Mouse (Mus musculus) A20 (cell line): ENCODE measurements around the gene Olfr600.
"Not testable (repeated sequence)": the region's sequence is repeated elsewhere in the genome, so short reads cannot be mapped to it uniquely, and the experiment has no call there.

Experiments used
- DNase-seq: peaks from one replicate; pipeline ENCODE4 v3.0.0-alpha.2; 2011; ENCODE audit warnings: low read depth, low spot score

Olfr600 gene

DNA sequence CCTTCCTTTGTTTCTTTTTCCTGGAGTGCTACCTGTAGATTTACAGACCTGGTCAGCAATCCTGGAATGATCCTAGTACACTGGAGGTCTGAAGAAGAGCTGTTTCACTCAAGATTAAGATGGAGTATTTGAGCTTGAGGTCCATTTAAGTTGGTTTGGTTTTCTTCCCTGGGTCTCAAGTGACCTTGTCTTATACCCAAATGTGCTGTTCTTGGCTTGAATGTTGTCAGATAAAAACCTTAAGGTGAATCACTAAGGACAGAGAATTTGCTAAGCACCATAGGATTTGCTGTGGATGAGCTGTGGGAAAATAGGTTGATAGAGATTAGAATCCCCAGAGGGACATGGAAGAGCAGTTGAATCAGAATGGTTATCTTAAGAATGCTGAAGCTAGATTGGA is at the start of gene Olfr600:
Gene Olfr600, minus strand, starts transcription at position 101 of the 400 bp plus-strand sequence.
- DNase-seq = no peak

DNA sequence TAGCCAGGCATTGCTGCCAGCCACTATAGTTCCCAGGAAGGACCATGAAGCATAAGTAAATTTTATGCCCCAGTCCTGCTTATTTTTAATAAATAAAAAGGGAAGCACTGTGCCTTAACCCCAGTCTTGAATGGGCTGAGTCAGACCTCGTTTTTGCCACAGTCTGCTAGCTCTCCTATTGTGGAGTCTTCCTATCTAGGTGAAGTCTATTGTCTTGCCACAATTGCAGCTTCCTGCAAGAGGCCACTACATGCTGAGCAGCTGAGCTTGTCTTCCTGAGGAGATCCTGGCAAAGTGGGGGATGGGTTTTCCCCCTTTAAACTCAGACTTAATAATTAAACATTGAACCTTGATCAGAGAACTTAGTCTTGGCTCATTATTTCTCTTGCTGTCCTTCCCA is 49.5 kb upstream of the Olfr600 start:
- DNase-seq = no peak

DNA sequence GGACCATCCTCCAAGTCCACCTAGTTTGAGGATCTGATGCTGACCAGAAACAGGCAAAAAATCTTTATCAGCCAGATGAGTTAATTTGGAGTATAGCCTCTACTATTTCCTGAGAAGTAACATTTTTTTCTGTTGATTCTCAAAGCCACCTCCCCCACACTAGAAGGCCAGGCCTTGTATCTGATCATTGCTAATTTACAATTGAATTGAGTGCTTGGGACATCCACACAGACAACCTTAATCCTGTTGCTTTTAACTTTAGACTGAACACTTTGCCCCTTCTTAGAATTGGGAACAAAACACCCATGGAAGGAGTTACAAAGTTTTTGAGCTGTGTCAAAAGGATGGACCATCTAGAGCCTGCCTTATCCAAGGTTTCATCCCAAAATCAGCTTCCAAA is 48.3 kb upstream of the Olfr600 start:
- DNase-seq = no peak

DNA sequence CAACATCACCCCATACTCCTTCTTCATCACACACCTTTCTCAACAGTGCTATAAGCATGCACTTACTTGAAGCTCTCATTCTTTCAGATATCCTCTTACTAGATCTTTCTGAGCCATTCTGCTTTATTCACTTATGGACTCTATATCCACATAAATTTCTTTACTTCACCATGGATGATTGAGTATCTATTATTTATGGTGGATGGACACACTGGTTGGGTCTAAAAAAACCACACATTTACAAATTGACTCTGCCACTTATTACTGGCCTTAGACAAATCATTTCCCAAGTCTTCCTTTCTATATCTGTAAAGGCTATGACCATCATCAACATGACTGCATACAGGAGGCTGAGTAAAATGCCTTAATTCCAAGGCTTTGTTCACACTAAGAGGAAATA is 36.6 kb upstream of the Olfr600 start, which contains the start of gene Olfr603:
Gene Olfr603, minus strand, starts transcription at position 101 of the 400 bp plus-strand sequence.
- DNase-seq = no peak

DNA sequence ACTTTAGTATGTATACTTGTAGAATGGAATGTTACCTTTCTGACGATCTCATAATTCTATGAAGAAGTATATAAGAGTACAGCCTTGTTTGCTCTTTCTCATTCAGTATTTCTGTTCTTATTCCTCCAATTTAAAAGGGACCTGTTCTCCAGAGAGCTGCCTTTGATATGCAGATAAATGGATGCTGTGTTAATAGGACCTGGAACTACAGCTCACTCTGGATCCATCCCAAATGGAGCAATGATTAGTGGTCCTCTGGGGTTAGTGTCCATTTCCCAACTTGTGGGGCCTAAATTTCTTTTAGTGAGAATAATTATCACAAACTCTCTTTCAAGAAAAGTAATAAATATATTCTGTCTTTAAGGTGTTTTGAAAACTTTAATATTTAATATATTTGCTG is 13.1 kb upstream of the Olfr600 start, which contains the start of gene Olfr601:
Gene Olfr601, minus strand, starts transcription at position 101 of the 400 bp plus-strand sequence.
- no peak for DNase-seq

DNA sequence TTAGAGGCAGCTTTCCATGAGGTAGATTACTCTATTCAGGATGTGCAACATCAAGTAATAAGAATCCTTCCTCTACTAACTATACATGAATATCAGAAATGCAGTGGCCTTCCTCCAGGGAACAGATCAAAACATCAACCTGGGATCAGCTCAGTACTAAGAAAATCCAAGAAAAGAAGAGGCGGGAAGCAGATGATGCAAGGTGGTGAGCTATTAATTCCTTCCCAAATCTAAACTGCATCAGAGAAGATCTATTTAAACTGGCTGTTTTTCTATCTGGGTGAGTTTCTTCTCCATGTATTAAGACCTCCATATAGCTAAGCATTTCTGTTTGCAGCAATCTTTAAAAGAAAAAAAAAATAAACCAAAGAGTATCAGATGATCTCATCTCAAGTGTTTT is 13.9 kb downstream of the Olfr600 start, which contains the start of gene Olfr599:
Gene Olfr599, plus strand, starts transcription at position 301 of the 400 bp plus-strand sequence.
- no peak for DNase-seq

DNA sequence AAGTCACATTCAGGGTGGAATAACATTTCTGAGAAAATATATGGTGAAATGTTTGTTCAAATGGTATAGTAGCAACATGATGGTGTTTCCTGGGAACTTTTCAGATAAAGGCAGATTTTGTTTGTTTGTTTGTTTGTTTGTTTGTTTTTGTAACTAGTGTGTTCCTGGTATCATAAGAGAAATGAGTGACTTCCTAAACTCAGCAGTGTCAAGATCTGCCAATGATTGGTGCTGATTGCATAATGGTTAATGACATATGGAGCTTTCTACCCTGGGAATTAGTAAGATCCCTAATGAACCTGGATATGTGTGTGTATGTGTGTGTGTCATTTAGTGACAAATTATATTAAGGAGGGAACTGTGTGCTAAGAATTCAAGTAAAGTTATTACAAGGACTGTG is 26.2 kb downstream of the Olfr600 start, which contains the start of gene Olfr598:
Gene Olfr598, plus strand, starts transcription at position 301 of the 400 bp plus-strand sequence.
- DNase-seq = no peak

DNA sequence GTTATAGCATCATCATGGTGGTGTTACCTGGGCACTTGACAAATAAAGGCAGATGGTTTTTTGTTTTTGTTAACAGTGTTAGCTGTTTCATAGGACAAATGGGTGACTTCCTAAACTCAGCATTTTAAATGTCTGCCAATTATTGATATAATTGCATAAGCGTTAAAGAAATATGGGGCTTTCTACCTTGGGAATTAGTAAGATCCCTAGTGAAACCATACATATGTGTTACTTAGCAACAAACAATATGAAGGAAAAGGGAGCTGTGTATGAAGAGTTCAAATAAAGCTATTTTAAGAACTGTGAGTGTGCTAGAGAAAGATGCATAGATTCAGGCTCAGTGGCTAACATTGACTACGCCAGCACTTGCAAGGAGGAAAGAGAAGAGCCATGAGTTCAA is 33.5 kb downstream of the Olfr600 start, which contains the start of gene Olfr597:
Gene Olfr597, plus strand, starts transcription at position 301 of the 400 bp plus-strand sequence.
- DNase-seq = not testable (repeated sequence)

DNA sequence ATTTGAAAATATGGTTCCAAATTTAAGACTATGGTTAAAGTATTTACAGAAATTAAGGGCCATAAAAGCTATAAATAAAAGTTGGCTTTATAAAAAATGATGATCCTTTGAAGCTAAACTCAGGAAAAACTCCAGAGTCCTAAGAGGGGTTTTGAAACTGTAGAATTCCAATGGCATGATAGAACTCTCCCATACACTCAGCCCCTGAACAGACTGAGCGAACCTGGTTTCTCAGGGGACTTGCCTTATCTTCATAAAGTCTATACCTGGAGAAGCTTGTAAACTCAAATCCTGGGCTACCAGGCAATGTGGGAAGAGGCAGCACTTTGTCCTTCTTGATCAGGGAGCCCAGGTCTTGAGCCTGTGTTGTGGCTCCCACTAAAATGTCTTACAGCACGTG is 44.1 kb downstream of the Olfr600 start, which contains the start of gene Olfr596:
Gene Olfr596, plus strand, starts transcription at position 301 of the 400 bp plus-strand sequence.
- not testable (repeated sequence) for DNase-seq
